Mouse (Mus musculus): Measurements from ENCODE around the gene Xpc. TPM values are rescaled to one million over a fixed set of nuclear protein-coding genes. Genes with fewer than 3 reads are reported as not detected.

Gene Xpc
- total and polyA plus RNA-seq, 2 experiments from 2014 or later = 15.0 to 39.0 TPM

- 96% methylated on average over 1 of the region's 1 CpGs for WGBS
- no peak overlapping the region for H3K4me2 ChIP-seq (ENCODE audit: low read depth)
- no peaks in the 10 kb centered on the region for H3K27me3 ChIP-seq (ENCODE audit: insufficient read depth, low read length)
- peaks cover 17% of the 10 kb centered on the region for H3K36me3 ChIP-seq (ENCODE audit: insufficient read depth)
- ATAC-seq (no peak), DNase-seq (no peak)
- H3K9me3 ChIP-seq (ENCODE audit: low read length) = no peaks in the 10 kb centered on the region
- no peak for TF ChIP-seq CTCF (IDR thresholded peaks at IDR 0.05; ENCODE audit: low read depth)
- no peak overlapping the region for H3K4me3 ChIP-seq (ENCODE audit: low read depth, low read length)
- no peaks in the 10 kb centered on the region for H3K4me1 ChIP-seq (ENCODE audit: insufficient read depth)
- H3K9ac ChIP-seq = no peak overlapping the region
- no peak overlapping the region for H3K27ac ChIP-seq (ENCODE audit: low read depth, low read length)
These were observed 56.2 kb downstream of the Xpc start for GRCm38 (mm10) chr6:91459471-91459870.

- Histone ChIP-seq H3K27ac (ENCODE audit: low read depth, low read length) (no peak overlapping the region), H3K9me3 (ENCODE audit: low read length) (no peaks in the 10 kb centered on the region), H3K9ac (no peak overlapping the region), H3K27me3 (ENCODE audit: insufficient read depth, low read length) (no peaks in the 10 kb centered on the region), H3K4me2 (ENCODE audit: low read depth) (no peak overlapping the region), H3K36me3 (ENCODE audit: insufficient read depth) (no peaks in the 10 kb centered on the region), H3K4me3 (ENCODE audit: low read depth, low read length) (no peak overlapping the region), H3K4me1 (ENCODE audit: insufficient read depth) (no peaks in the 10 kb centered on the region)
- ATAC-seq = no peak
- 80% methylated on average over 5 of the region's 5 CpGs for WGBS
- no peak for TF ChIP-seq CTCF (IDR thresholded peaks at IDR 0.05; ENCODE audit: low read depth)
- no peak for DNase-seq
These were observed 61.1 kb downstream of the Xpc start for GRCm38 (mm10) chr6:91454546-91454945.

- no peaks in the 10 kb centered on the region for H3K27me3 ChIP-seq (ENCODE audit: insufficient read depth, low read length)
- 37% methylated on average over 1 of the region's 1 CpGs for WGBS
- no peak overlapping the region for H3K4me3 ChIP-seq (ENCODE audit: low read depth, low read length)
- ATAC-seq (no peak), DNase-seq (no peak)
- H3K27ac ChIP-seq (ENCODE audit: low read depth, low read length) = no peak overlapping the region
- no peak overlapping the region for H3K9ac ChIP-seq
- no peaks in the 10 kb centered on the region for H3K36me3 ChIP-seq (ENCODE audit: insufficient read depth)
- no peak overlapping the region for H3K4me2 ChIP-seq (ENCODE audit: low read depth)
- no peak for TF ChIP-seq CTCF (IDR thresholded peaks at IDR 0.05; ENCODE audit: low read depth)
- no peaks in the 10 kb centered on the region for H3K4me1 ChIP-seq (ENCODE audit: insufficient read depth)
- H3K9me3 ChIP-seq (ENCODE audit: low read length) = no peaks in the 10 kb centered on the region
These were observed 63.6 kb downstream of the Xpc start for GRCm38 (mm10) chr6:91452056-91452455.

- TF ChIP-seq CTCF (IDR thresholded peaks at IDR 0.05; ENCODE audit: low read depth) = no peak
- H3K36me3 ChIP-seq (ENCODE audit: insufficient read depth) = no peaks in the 10 kb centered on the region
- WGBS = 48% methylated on average over 3 of the region's 3 CpGs
- DNase-seq (no peak), ATAC-seq (no peak)
- no peaks in the 10 kb centered on the region for H3K27me3 ChIP-seq (ENCODE audit: insufficient read depth, low read length)
- H3K9me3 ChIP-seq (ENCODE audit: low read length) = no peaks in the 10 kb centered on the region
- H3K4me2 ChIP-seq (ENCODE audit: low read depth) = no peak overlapping the region
- H3K27ac ChIP-seq (ENCODE audit: low read depth, low read length) = no peak overlapping the region
- H3K4me3 ChIP-seq (ENCODE audit: low read depth, low read length) = no peak overlapping the region
- H3K9ac ChIP-seq = no peak overlapping the region
- H3K4me1 ChIP-seq (ENCODE audit: insufficient read depth) = no peaks in the 10 kb centered on the region
These were observed 66.0 kb downstream of the Xpc start for GRCm38 (mm10) chr6:91449472-91450225.

- no peak for DNase-seq
- H3K4me2 ChIP-seq (ENCODE audit: low read depth) = no peak overlapping the region
- no peak overlapping the region for H3K9ac ChIP-seq
- ATAC-seq = no peak
- WGBS = 82% methylated on average over 3 of the region's 3 CpGs
- no peak for TF ChIP-seq CTCF (IDR thresholded peaks at IDR 0.05; ENCODE audit: low read depth)
- H3K4me3 ChIP-seq (ENCODE audit: low read depth, low read length) = no peak overlapping the region
- no peaks in the 10 kb centered on the region for H3K36me3 ChIP-seq (ENCODE audit: insufficient read depth)
- no peak overlapping the region for H3K27ac ChIP-seq (ENCODE audit: low read depth, low read length)
- H3K27me3 ChIP-seq (ENCODE audit: insufficient read depth, low read length) = no peaks in the 10 kb centered on the region
- H3K9me3 ChIP-seq (ENCODE audit: low read length) = no peaks in the 10 kb centered on the region
- 0 out of 2 replicates have a peak, but pooled peaks cover 5% of the 10 kb centered on the region for H3K4me1 ChIP-seq (ENCODE audit: insufficient read depth)
These were observed 70.4 kb downstream of the Xpc start for GRCm38 (mm10) chr6:91445316-91445715.

- ATAC-seq (peak; percentile 72), DNase-seq (no peak)
- H3K9ac ChIP-seq = peak overlapping the region; percentile 68
- peak overlapping the region; percentile 91 for H3K4me2 ChIP-seq (ENCODE audit: low read depth)
- 3% methylated on average over 19 of the region's 19 CpGs for WGBS
- no peaks in the 10 kb centered on the region; the same call in 1 of the 2 replicates for H3K27me3 ChIP-seq (ENCODE audit: insufficient read depth, low read length)
- H3K4me1 ChIP-seq (ENCODE audit: insufficient read depth) = 0 out of 2 replicates have a peak, but pooled peaks cover 5% of the 10 kb centered on the region
- peak overlapping the region; percentile 53 for H3K4me3 ChIP-seq (ENCODE audit: low read depth, low read length)
- no peaks in the 10 kb centered on the region for H3K9me3 ChIP-seq (ENCODE audit: low read length)
- TF ChIP-seq CTCF (IDR thresholded peaks at IDR 0.05; ENCODE audit: low read depth) = no peak
- no peaks in the 10 kb centered on the region for H3K36me3 ChIP-seq (ENCODE audit: insufficient read depth)
- peak overlapping the region; percentile 76 for H3K27ac ChIP-seq (ENCODE audit: low read depth, low read length)
These were observed 74.5 kb downstream of the Xpc start for GRCm38 (mm10) chr6:91441145-91441662.

GRCm38 (mm10) chr6:91440474-91441144 is 75.1 kb downstream of the Xpc start:
- Histone ChIP-seq H3K9me3 (ENCODE audit: low read length) (no peaks in the 10 kb centered on the region), H3K36me3 (ENCODE audit: insufficient read depth) (no peaks in the 10 kb centered on the region), H3K4me1 (ENCODE audit: insufficient read depth) (0 out of 2 replicates have a peak, but pooled peaks cover 5% of the 10 kb centered on the region), H3K4me3 (ENCODE audit: low read depth, low read length) (peak overlapping the region; percentile 53), H3K9ac (peak overlapping the region; percentile 68), H3K27me3 (ENCODE audit: insufficient read depth, low read length) (no peaks in the 10 kb centered on the region; the same call in 1 of the 2 replicates), H3K4me2 (ENCODE audit: low read depth) (peak overlapping the region; percentile 91), H3K27ac (ENCODE audit: low read depth, low read length) (peak overlapping the region; percentile 76)
- ATAC-seq (peak; percentile 98), DNase-seq (peak; percentile 98)
- whole genome bisulfite sequencing = 2% methylated on average over 30 of the region's 30 CpGs
- no peak for TF ChIP-seq CTCF (IDR thresholded peaks at IDR 0.05; ENCODE audit: low read depth)

Other genes with a start within 250 kb of the Xpc start
- gene Wnt7a, start 104.5 kb downstream of the Xpc start, total RNA-seq (2014; rRNA removed) = 18.7 and 20.5 TPM in 2 replicates
- 13.6 and 14.1 TPM in 2 replicates for gene Wnt7a, start 104.5 kb downstream of the Xpc start, polyA plus RNA-seq (2015; fragmentation: Nextera tagmentation; extraction: Ambion mirVana)
- gene Chchd4, start 42.3 kb downstream of the Xpc start, total RNA-seq (2014; rRNA removed) = 26.6 and 28.4 TPM in 2 replicates
- 34.8 and 36.9 TPM in 2 replicates for gene Chchd4, start 42.3 kb downstream of the Xpc start, polyA plus RNA-seq (2015; fragmentation: Nextera tagmentation; extraction: Ambion mirVana)
- gene Tmem43, start 42.2 kb downstream of the Xpc start, total RNA-seq (2014; rRNA removed) = 68.2 and 83.4 TPM in 2 replicates
- gene Tmem43, start 42.2 kb downstream of the Xpc start, polyA plus RNA-seq (2015; fragmentation: Nextera tagmentation; extraction: Ambion mirVana) = 53.2 and 59.4 TPM in 2 replicates
- 53.1 and 70.2 TPM in 2 replicates for gene Lsm3, start within 50 bp of the Xpc start, total RNA-seq (2014; rRNA removed)
- gene Lsm3, start within 50 bp of the Xpc start, polyA plus RNA-seq (2015; fragmentation: Nextera tagmentation; extraction: Ambion mirVana) = 188 and 253 TPM in 2 replicates
- 72.2 and 101 TPM in 2 replicates for gene Slc6a6, start 168.2 kb upstream of the Xpc start, total RNA-seq (2014; rRNA removed)
- gene Slc6a6, start 168.2 kb upstream of the Xpc start, polyA plus RNA-seq (2015; fragmentation: Nextera tagmentation; extraction: Ambion mirVana) = 89.5 and 139 TPM in 2 replicates